Mouse (Mus musculus) embryonic facial prominence, embryonic 12.5 days (tissue): ENCODE measurements around the gene Angptl7. TPM values are rescaled to one million over a fixed set of nuclear protein-coding genes. Genes with fewer than 3 reads are reported as not detected.

Experiments used
- ATAC-seq: fragments of 200-750 bp; cut with Nextera tagmentation; 2 replicates; pipeline ENCODE4 v1.8.0; 2017; ENCODE audit not compliant: insufficient number of reproducible peaks, insufficient read depth, low FRiP score, low TSS enrichment
- H3K27ac ChIP-seq: fragments of 300-500 bp; sonication (generic); 2 replicates; pipeline ENCODE4 v1.5.1; 2016; ENCODE audit warnings: mild to moderate bottlenecking
- H3K27me3 ChIP-seq: fragments of 300-500 bp; sonication (generic); 2 replicates; pipeline ENCODE4 v1.6.1; 2016; ENCODE audit warnings: mild to moderate bottlenecking, moderate library complexity
- H3K36me3 ChIP-seq: fragments of 300-500 bp; sonication (generic); 2 replicates; pipeline ENCODE4 v1.6.1; 2016; ENCODE audit warnings: mild to moderate bottlenecking
- H3K4me1 ChIP-seq: fragments of 300-500 bp; sonication (generic); 2 replicates; pipeline ENCODE4 v1.6.1; 2016
- H3K4me2 ChIP-seq: fragments of 300-500 bp; sonication (generic); replicated peaks from 2 replicates; pipeline ENCODE4 v1.6.1; 2016; ENCODE audit warnings: mild to moderate bottlenecking, moderate library complexity
- H3K4me3 ChIP-seq: fragments of 300-500 bp; sonication (generic); 2 replicates; pipeline ENCODE4 v1.5.1; 2016; ENCODE audit warnings: mild to moderate bottlenecking
- H3K9ac ChIP-seq: fragments of 300-500 bp; sonication (generic); 2 replicates; pipeline ENCODE4 v1.6.1; 2016; ENCODE audit warnings: mild to moderate bottlenecking, moderate library complexity
- H3K9me3 ChIP-seq: fragments of 300-500 bp; sonication (generic); 2 replicates; pipeline ENCODE4 v1.6.1; 2016; ENCODE audit warnings: mild to moderate bottlenecking, moderate library complexity
- WGBS: fragments of 180-500 bp; shearing (Covaris S2); methylation state at CpG from one replicate; pipeline ENCODE4 v1.1.7; 2016; 5-methylcytosine and 5-hydroxymethylcytosine counted together
- polyA plus RNA-seq: library from polyadenylated mRNA; unstranded; fragments of >200 nt; fragmentation: Nextera tagmentation; extraction: Ambion mirVana; gene quantifications from 2 replicates; pipeline ENCODE4 v1.2.1, GENCODE M21; 2016

Angptl7 gene
- polyA plus RNA-seq, 1 experiment from 2014 or later, result 1.0 TPM

DNA sequence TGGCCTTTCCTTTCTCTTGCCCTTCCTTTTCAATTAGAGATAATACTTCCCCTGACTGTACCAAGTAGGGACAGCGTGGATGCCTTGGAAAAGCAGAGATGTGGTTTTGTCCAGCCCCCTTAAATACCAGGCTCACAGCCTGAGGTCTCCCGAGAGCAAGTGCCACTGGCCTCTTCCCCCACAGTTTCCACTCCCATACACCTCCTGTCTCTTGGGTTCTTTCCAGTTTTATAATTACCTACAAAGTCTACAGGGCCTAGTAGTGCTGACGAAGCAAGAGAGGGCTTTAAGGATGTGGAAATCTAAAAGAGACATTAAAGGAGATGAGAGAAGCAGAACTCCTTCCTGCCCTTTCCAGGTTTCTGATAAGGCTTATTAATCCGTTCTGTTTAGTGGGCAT, 17.5 kb upstream of the Angptl7 start:
- no peak for ATAC-seq
- Histone ChIP-seq H3K9ac (no peak overlapping the region), H3K9me3 (no peaks in the 10 kb centered on the region), H3K4me2 (no peak overlapping the region), H3K27ac (no peak overlapping the region; the same call in 1 of the 2 replicates), H3K4me3 (no peak overlapping the region), H3K27me3 (no peaks in the 10 kb centered on the region), H3K36me3 (peaks cover 72% of the 10 kb centered on the region), H3K4me1 (no peaks in the 10 kb centered on the region)
- 61% methylated on average over 4 of the region's 4 CpGs for WGBS

DNA sequence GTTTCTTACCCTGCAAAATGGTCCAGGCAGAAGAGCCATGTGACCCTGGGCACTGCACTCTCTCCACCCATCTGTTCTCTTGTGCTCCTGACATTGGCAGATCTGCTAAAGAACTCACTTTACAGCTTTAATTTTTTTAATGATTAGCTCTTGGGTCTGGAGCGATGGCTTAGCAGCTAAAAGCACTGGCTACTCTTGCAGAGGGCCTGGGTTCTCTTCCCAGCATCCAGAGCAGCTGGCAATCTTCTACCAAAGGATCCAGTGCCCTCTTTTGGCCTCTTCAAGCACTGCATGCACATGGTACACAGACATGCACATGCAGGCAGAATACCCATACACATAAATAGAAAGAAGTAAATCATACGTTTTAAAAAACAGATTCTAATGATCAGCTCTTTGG, 15.1 kb upstream of the Angptl7 start:
- peaks cover 65% of the 10 kb centered on the region for H3K36me3 ChIP-seq
- no peak overlapping the region for H3K4me2 ChIP-seq
- no peaks in the 10 kb centered on the region for H3K27me3 ChIP-seq
- ATAC-seq, result no peak
- H3K9me3 ChIP-seq, result no peaks in the 10 kb centered on the region
- H3K4me3 ChIP-seq, result no peak overlapping the region
- no peaks in the 10 kb centered on the region for H3K4me1 ChIP-seq
- H3K9ac ChIP-seq, result no peak overlapping the region
- WGBS, result 81% methylated on average over 2 of the region's 2 CpGs
- H3K27ac ChIP-seq, result no peak overlapping the region

DNA sequence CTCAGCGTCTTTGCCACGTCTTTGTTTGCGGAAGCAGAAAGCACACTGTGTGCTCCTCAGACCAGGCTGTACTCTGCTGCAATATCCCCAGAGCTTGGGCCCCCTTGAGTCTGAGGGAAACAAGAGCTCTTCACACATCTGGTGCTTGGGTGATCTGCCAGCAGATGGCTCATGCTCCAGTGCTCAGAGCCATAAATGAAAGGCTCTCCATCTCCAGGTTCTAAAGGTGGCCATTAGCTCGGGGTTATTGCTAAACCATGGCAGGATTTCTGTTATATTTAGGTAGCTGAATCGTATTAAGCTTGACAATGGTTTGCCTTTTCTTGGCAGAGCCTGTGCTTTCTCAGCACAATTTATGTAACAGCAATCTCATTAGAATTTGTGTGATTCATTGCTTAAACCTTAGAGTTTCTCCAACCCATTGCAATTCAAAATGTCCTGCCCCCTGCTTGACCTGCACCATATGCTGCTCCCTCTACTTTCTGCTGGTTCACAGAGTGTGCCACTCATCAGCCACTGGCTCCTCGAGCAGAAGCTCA, 12.8 kb upstream of the Angptl7 start:
- no peak for ATAC-seq
- Histone ChIP-seq H3K27ac (no peak overlapping the region), H3K27me3 (no peaks in the 10 kb centered on the region), H3K36me3 (peaks cover 61% of the 10 kb centered on the region), H3K9ac (no peak overlapping the region), H3K4me1 (no peaks in the 10 kb centered on the region), H3K4me2 (no peak overlapping the region), H3K9me3 (no peaks in the 10 kb centered on the region), H3K4me3 (no peak overlapping the region)
- WGBS, result 83% methylated on average over 6 of the region's 6 CpGs

DNA sequence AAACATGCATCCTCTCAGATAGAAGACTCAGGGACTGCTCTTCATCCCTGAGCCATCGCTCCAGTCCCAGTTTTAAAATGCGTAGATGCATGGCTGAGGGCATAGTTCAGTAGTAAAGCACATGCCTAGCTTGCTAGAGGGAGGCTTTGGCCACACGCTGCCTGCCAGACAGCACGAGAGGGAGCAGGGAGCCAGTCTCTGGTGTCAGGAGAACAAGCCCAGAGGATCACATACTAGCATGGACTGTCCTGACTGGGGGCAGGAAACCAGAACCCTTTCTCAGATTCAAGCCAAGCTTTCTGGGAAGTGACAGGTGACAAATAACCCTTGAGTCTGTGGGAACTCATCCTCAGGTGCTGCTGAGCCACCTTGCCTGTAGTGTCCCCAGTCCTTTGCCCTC, 11.1 kb upstream of the Angptl7 start:
- H3K36me3 ChIP-seq, result peaks cover 48% of the 10 kb centered on the region

DNA sequence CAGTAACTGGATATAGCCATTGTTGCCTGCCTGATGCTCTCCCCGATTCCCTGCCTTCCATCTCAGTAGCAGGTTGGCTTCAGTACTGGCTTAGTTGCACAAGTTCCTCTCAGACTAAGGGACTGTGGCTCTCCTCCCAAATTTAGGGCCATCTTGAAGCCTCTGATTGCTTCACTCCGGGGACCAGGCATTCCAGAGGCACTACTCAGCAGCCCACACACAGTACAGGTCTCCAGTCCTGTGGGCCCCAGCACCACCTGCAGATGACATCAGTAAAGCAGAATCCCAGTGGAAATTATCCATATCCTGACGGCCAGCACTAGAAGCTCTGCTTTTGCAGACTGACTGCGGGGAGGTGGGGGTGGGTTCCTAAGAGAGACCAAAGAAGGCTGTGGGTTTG, 10.4 kb upstream of the Angptl7 start:
- Histone ChIP-seq H3K4me1 (no peaks in the 10 kb centered on the region), H3K27me3 (no peaks in the 10 kb centered on the region), H3K4me3 (no peak overlapping the region), H3K27ac (no peak overlapping the region), H3K36me3 (peaks cover 50% of the 10 kb centered on the region), H3K9me3 (no peaks in the 10 kb centered on the region), H3K9ac (no peak overlapping the region), H3K4me2 (no peak overlapping the region)
- ATAC-seq, result no peak
- 67% methylated on average over 4 of the region's 4 CpGs for WGBS

More for the DNA sequence above, 11.1 kb upstream of the Angptl7 start:
- Histone ChIP-seq H3K9me3 (no peaks in the 10 kb centered on the region), H3K4me2 (no peak overlapping the region), H3K9ac (no peak overlapping the region), H3K4me1 (no peaks in the 10 kb centered on the region), H3K4me3 (no peak overlapping the region), H3K27ac (no peak overlapping the region), H3K27me3 (no peaks in the 10 kb centered on the region)
- WGBS, result 90% methylated on average over 4 of the region's 4 CpGs
- ATAC-seq, result no peak

DNA sequence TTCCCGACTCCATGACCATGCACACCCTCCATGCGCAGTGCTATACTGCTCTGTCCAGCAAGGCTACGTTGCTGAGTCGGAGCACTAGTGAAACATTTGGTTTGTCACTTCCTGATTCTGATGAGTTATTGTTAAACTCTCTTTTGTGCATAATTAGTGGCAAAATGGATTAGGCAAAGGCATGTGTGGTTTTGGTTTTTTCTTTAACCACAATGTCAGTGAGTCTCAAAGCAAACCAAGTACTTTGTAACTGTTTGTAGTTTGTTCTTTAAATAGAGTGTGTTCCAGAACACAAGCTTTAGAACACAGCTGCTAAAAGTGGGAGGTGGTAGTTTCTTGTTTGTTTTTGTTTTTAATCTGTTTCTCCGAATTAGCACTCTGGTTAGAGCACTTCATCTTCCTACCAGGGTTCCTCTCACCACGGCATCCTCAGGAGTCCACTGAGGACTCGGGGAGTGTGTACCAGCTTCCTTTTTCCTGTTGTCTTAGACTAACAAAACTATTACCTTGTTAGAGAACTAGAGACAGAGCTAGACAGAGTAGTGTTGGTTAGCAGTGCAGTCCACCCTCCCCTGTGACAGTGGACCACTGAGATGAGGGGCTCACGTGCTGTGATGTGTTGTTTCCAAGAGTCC, 9.3 kb upstream of the Angptl7 start:
- no peak overlapping the region for H3K27ac ChIP-seq
- H3K36me3 ChIP-seq, result peaks cover 43% of the 10 kb centered on the region
- no peaks in the 10 kb centered on the region for H3K4me1 ChIP-seq
- no peaks in the 10 kb centered on the region for H3K27me3 ChIP-seq
- no peak overlapping the region for H3K4me3 ChIP-seq
- WGBS, result 89% methylated on average over 8 of the region's 8 CpGs
- H3K4me2 ChIP-seq, result no peak overlapping the region
- no peaks in the 10 kb centered on the region for H3K9me3 ChIP-seq
- H3K9ac ChIP-seq, result no peak overlapping the region
- ATAC-seq, result no peak

DNA sequence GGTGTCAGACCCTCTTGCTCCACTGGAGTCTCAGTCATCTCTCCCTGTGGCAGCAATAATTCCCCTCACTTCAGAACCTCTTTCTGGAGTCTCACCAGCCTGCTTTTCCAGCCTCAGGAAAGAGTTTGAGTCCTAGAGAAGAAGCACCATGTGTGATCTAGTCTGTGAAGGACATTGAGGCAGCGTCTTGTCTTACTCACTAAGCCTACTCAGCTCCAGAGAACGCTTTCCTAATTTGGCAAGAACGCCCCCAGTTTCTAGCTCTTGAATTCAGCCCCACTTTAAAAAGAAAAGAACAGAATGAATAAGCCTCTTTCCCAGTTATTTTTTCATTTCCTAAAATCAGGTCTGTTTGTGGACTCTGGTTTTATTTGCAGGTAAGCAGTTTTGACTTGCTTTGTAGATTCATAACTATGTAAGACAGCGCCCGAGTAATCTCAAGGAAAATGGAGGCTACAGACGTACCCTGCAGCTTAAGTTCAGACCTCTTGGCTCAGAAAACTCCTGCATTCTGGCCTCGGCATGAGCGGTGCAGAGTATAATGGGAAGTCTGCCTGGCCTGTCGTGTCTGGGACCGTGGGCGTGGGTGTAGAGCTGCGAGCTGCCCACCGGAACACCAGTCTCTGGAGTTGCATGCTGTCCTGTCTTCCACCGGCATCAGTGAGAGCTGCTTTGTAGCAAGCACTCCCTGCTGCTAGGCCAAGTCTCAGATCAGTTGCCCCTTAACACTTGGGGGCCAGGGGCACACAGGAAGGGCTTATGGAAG, 8.0 kb upstream of the Angptl7 start:
- 96% methylated on average over 14 of the region's 14 CpGs for WGBS
- H3K4me2 ChIP-seq, result no peak overlapping the region
- H3K27ac ChIP-seq, result no peak overlapping the region
- H3K9ac ChIP-seq, result no peak overlapping the region
- H3K36me3 ChIP-seq, result peaks cover 46% of the 10 kb centered on the region
- no peaks in the 10 kb centered on the region for H3K9me3 ChIP-seq
- no peaks in the 10 kb centered on the region for H3K4me1 ChIP-seq
- H3K4me3 ChIP-seq, result no peak overlapping the region
- no peak for ATAC-seq
- H3K27me3 ChIP-seq, result no peaks in the 10 kb centered on the region

DNA sequence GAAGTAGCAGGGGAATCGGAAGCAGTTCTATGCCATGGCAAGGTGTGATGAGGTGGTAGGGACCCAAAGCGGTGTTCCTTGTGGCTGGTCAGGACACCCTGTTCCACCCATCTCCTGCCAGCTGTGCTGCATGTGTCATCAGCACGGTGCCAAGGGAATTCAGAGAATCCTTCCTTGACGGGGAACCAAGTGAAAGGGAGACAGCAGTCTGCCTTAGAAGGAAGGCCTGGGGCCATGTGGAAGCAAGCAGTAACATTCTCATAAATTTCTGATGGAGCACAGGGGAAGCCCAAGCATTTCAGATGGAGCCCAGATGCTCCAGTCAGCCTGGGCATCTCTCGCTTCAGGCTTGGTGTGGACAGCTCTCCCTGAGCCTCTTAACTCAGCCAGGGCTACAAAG, 7.3 kb upstream of the Angptl7 start:
- ATAC-seq, result no peak
- Histone ChIP-seq H3K36me3 (peaks cover 44% of the 10 kb centered on the region), H3K9ac (no peak overlapping the region), H3K4me1 (no peaks in the 10 kb centered on the region), H3K4me2 (no peak overlapping the region), H3K27ac (no peak overlapping the region), H3K9me3 (no peaks in the 10 kb centered on the region), H3K27me3 (no peaks in the 10 kb centered on the region), H3K4me3 (no peak overlapping the region)
- WGBS, result 73% methylated on average over 5 of the region's 5 CpGs

DNA sequence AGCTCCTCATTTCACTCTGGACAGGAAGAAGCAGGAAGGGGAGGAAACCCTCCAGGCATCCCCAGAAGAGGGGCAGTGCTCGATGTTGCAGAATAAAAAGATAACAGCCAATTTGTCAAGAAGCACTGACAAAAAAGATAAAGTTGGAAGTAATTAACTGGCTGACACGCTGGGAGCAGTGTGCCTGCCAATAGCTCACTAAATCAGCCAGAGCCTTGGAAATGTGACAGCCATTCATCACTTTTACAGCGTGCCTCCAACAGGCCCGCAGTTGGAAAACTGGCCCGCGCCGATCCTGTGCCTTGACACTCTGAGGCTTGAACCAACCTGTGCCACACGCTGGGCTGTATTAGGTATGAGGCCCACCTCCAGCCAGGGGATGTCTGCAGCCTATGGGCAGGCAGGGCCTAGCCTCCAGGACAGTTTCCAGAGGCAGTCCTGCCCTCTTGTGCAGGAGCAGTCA, 4.3 kb upstream of the Angptl7 start:
- peaks cover 56% of the 10 kb centered on the region for H3K36me3 ChIP-seq
- H3K9me3 ChIP-seq, result no peaks in the 10 kb centered on the region
- H3K27me3 ChIP-seq, result no peaks in the 10 kb centered on the region
- no peak overlapping the region for H3K9ac ChIP-seq
- H3K27ac ChIP-seq, result no peak overlapping the region
- no peaks in the 10 kb centered on the region for H3K4me1 ChIP-seq
- no peak overlapping the region for H3K4me2 ChIP-seq
- no peak overlapping the region for H3K4me3 ChIP-seq
- no peak for ATAC-seq
- WGBS, result 73% methylated on average over 8 of the region's 8 CpGs

DNA sequence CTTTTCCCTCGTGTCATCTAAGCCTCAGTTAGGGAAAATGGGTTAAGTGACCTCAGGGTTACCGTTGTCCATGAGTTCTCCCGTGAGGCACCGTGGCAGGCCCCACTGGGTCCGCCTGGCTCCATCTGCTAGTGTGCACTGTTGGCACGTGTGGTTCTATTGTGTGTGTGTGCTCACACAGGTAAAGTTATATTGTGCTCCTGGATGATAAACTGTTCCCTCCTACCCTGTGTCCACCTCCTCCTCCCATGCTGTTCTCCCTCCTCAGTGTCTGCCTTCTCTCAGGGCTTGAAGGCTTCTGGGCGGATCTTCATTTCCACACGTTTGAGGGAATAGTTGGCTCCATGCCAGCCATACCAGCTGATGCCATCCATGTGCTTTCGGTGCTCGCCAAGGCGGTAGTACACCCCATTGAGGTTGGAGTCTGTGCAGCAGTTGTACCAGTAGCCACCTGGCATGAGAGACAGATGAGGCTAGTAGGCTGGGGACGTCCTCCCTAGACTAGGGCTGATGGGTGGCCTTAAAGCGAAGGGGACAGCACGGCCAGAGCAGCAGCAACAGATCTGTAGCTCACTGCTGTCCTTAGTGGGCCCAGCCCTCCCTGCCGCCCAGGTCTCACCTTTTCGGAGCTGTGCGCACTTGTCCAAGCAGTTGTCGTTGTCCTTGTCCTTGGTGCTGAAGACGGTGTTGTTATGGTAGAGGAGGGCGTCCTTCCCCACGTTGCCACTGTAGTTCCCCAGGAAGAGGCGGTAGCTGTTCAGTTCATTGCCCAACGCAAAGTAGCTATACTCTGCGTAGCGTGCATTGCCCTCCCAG, 4.2 kb downstream of the Angptl7 start:
- no peak overlapping the region for H3K27ac ChIP-seq
- H3K27me3 ChIP-seq, result no peaks in the 10 kb centered on the region
- H3K9me3 ChIP-seq, result no peaks in the 10 kb centered on the region
- 89% methylated on average over 25 of the region's 25 CpGs for WGBS
- ATAC-seq, result no peak
- H3K4me1 ChIP-seq, result no peaks in the 10 kb centered on the region
- no peak overlapping the region for H3K4me2 ChIP-seq
- H3K9ac ChIP-seq, result no peak overlapping the region
- no peak overlapping the region for H3K4me3 ChIP-seq
- H3K36me3 ChIP-seq, result peaks cover 75% of the 10 kb centered on the region

DNA sequence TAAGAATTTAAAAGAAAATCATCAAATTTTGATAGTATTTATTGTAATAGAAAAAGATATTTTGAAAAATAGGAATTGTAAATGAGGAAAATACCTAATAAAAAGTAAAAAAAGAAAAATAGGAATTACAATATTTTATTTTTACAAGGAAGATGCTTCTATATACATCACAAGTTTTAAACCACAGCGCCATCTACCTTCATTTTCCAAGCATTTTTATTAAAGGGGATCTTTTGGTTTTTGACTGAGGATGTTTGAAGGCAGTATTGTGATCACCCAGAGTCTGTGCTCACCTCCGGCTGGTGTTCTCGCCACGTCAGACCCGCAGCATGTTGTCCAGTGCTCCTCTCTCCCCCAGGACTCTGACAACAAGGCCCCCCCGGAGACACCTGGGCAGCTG, 5.1 kb downstream of the Angptl7 start:
- 90% methylated on average over 6 of the region's 6 CpGs for WGBS

More for the DNA sequence above, 5.1 kb downstream of the Angptl7 start:
- Histone ChIP-seq H3K27ac (no peak overlapping the region), H3K27me3 (no peaks in the 10 kb centered on the region), H3K4me3 (no peak overlapping the region), H3K9ac (no peak overlapping the region), H3K4me2 (no peak overlapping the region), H3K4me1 (no peaks in the 10 kb centered on the region), H3K36me3 (peaks cover 79% of the 10 kb centered on the region), H3K9me3 (no peaks in the 10 kb centered on the region)
- ATAC-seq, result no peak
